Mouse (Mus musculus): ENCODE data around the gene Mical2. TPM values are rescaled to one million over a fixed set of nuclear protein-coding genes. Genes with fewer than 3 reads are reported as not detected.

Mical2 gene
- polyA plus RNA-seq, 1 experiment from 2014 or later: 2.5 TPM

DNA sequence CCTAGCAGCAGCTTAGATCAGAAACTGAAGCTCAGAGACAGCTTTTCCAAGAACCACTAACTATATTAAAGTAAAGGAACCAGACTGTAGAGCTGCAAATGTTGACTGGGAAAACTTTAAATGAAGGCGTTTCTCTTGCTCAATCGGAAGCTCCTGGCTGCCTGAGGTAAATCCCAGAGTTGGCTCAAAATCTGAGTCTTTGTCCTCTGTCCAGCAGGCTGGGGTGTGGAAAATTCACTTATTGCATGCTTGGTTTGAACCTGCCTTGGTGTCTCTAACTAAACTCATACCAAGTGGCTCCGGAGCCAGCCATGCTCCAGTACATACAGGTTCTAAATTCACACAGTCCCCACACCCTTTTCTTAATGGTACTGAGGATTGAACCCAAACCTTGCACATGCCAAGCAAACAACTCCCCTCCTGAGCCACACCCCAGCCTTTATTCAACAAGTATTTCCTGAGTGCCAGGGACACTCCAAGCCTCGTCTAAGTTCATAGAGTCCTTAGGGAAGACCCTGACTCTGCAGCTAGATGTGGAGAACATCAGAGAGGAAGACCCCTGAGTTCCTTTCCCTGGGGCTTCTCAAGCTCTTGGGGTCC is 20.3 kb downstream of the Mical2 start:
- ATAC-seq (replicated peaks; ENCODE audit: insufficient number of reproducible peaks, low FRiP score, low TSS enrichment, low read depth): no peak
- no peaks in the 10 kb centered on the region for H3K27me3 ChIP-seq (ENCODE audit: control insufficient read depth, insufficient read depth, low read length)
- no peak overlapping the region for H3K4me3 ChIP-seq (ENCODE audit: low read depth, low read length)
- WGBS: 85% methylated on average over 4 of the region's 4 CpGs
- H3K36me3 ChIP-seq (replicated peaks; ENCODE audit: control insufficient read depth, insufficient read depth, low read depth, low read length): no peaks in the 10 kb centered on the region
- no peak for DNase-seq (ENCODE audit: low spot score)
- H3K4me1 ChIP-seq (ENCODE audit: control insufficient read depth, insufficient read depth, low read length): no peaks in the 10 kb centered on the region
- H3K9ac ChIP-seq (replicated peaks; ENCODE audit: low read length): no peak overlapping the region
- H3K27ac ChIP-seq (replicated peaks; ENCODE audit: low read depth, low read length): no peak overlapping the region
- H3K4me2 ChIP-seq (ENCODE audit: low read depth, low read length): no peak overlapping the region
- H3K9me3 ChIP-seq (replicated peaks; ENCODE audit: control insufficient read depth, low read length): no peaks in the 10 kb centered on the region

DNA sequence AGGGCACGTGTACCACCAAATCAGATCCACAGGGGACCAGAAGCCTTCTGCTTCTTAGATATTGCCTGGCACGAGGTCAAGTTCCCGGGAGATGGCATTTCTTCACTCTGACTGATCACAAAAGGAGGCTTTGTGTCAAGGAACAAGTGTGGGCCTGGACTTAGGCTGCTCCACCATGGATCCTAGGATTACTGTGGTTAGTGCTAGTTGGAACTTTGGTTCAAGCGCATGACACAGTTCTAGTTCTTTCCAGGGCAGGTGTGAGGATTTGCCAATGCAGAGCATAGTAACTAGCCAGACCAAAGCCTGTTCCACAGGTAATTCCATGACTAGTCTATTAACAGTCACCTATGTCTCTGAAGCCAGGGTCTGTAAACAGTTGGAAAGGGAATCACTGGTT is 20.8 kb downstream of the Mical2 start:
- DNase-seq (ENCODE audit: low spot score) (no peak), ATAC-seq (replicated peaks; ENCODE audit: insufficient number of reproducible peaks, low FRiP score, low TSS enrichment, low read depth) (no peak)
- no peak overlapping the region for H3K27ac ChIP-seq (replicated peaks; ENCODE audit: low read depth, low read length)
- no peaks in the 10 kb centered on the region for H3K27me3 ChIP-seq (ENCODE audit: control insufficient read depth, insufficient read depth, low read length)
- no peak overlapping the region for H3K4me3 ChIP-seq (ENCODE audit: low read depth, low read length)
- H3K9ac ChIP-seq (replicated peaks; ENCODE audit: low read length): no peak overlapping the region
- no peak overlapping the region for H3K4me2 ChIP-seq (ENCODE audit: low read depth, low read length)
- no peaks in the 10 kb centered on the region for H3K4me1 ChIP-seq (ENCODE audit: control insufficient read depth, insufficient read depth, low read length)
- 72% methylated on average over 4 of the region's 4 CpGs for WGBS
- H3K9me3 ChIP-seq (replicated peaks; ENCODE audit: control insufficient read depth, low read length): no peaks in the 10 kb centered on the region
- H3K36me3 ChIP-seq (replicated peaks; ENCODE audit: control insufficient read depth, insufficient read depth, low read depth, low read length): no peaks in the 10 kb centered on the region

DNA sequence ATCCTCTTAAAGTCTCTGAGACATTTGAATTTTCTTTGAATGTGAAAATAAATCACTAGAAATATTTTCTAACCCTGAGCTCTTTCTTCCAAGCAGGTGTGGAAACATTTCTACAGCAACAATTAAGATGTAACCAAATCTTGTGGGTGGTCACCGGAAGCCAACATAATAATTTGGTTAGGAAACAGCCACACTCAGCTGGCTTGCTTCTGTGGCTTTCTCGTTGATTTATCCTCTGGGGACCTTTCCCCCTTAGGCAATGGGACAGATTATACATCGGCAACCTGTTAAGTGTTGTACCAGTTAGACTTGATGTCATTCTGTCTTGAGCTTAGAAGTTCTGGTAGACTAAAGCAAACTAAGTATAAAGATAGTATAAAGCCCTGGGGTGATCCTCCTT is 22.2 kb downstream of the Mical2 start:
- DNase-seq (ENCODE audit: low spot score) (no peak), ATAC-seq (replicated peaks; ENCODE audit: insufficient number of reproducible peaks, low FRiP score, low TSS enrichment, low read depth) (no peak)
- Histone ChIP-seq H3K4me2 (ENCODE audit: low read depth, low read length) (no peak overlapping the region), H3K9ac (replicated peaks; ENCODE audit: low read length) (no peak overlapping the region), H3K27me3 (ENCODE audit: control insufficient read depth, insufficient read depth, low read length) (no peaks in the 10 kb centered on the region), H3K4me1 (ENCODE audit: control insufficient read depth, insufficient read depth, low read length) (no peaks in the 10 kb centered on the region), H3K9me3 (replicated peaks; ENCODE audit: control insufficient read depth, low read length) (no peaks in the 10 kb centered on the region), H3K36me3 (replicated peaks; ENCODE audit: control insufficient read depth, insufficient read depth, low read depth, low read length) (no peaks in the 10 kb centered on the region), H3K27ac (replicated peaks; ENCODE audit: low read depth, low read length) (no peak overlapping the region), H3K4me3 (ENCODE audit: low read depth, low read length) (no peak overlapping the region)
- 42% methylated on average over 3 of the region's 3 CpGs for WGBS

DNA sequence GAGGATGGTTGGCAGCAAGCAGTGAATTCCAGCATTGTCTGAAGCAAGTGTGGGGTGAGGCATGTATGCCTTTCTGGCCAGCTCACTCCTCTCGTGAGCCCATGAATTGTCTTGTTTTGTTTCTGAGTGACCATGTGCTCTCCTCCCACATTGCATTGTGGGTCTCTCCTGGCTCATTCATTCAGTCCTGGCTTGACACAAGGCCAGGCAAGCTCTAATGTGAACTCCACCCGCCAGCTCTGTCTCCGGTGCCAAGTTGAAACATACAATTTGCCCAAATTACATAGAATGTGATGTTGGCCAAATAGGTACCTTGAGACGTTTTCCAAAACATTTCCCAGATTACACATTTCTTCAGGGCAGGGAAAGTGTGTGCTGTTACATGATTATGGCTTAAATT is 23.8 kb downstream of the Mical2 start:
- no peaks in the 10 kb centered on the region for H3K4me1 ChIP-seq (ENCODE audit: control insufficient read depth, insufficient read depth, low read length)
- no peak overlapping the region for H3K4me2 ChIP-seq (ENCODE audit: low read depth, low read length)
- no peak for ATAC-seq (replicated peaks; ENCODE audit: insufficient number of reproducible peaks, low FRiP score, low TSS enrichment, low read depth)
- H3K9me3 ChIP-seq (replicated peaks; ENCODE audit: control insufficient read depth, low read length): no peaks in the 10 kb centered on the region
- H3K9ac ChIP-seq (replicated peaks; ENCODE audit: low read length): no peak overlapping the region
- no peaks in the 10 kb centered on the region for H3K36me3 ChIP-seq (replicated peaks; ENCODE audit: control insufficient read depth, insufficient read depth, low read depth, low read length)
- WGBS: 81% methylated on average over 4 of the region's 4 CpGs
- H3K27me3 ChIP-seq (ENCODE audit: control insufficient read depth, insufficient read depth, low read length): no peaks in the 10 kb centered on the region
- no peak overlapping the region for H3K27ac ChIP-seq (replicated peaks; ENCODE audit: low read depth, low read length)
- no peak for DNase-seq (ENCODE audit: low spot score)
- no peak overlapping the region for H3K4me3 ChIP-seq (ENCODE audit: low read depth, low read length)

DNA sequence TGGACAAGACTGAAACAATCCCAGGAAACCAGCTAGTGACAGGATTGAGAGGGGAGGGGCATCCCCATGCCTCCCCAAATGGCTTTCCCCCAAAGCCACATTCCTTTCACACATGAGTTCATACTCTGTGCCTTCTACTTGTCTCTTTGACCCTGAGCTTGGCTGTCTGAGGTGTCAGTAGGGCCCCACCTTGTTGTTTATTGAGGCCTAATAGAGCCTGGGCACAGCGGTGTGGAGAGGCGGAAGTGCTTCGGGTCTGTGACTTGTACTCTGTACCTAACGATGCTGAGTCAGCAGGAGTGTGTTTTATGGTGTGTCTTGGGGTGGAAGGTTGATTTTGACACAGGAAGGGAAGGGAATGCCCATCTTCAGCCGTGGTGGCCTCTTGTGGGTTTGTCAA is 26.4 kb downstream of the Mical2 start:
- Histone ChIP-seq H3K4me3 (ENCODE audit: low read depth, low read length) (no peak overlapping the region), H3K4me1 (ENCODE audit: control insufficient read depth, insufficient read depth, low read length) (no peaks in the 10 kb centered on the region), H3K27ac (replicated peaks; ENCODE audit: low read depth, low read length) (no peak overlapping the region), H3K27me3 (ENCODE audit: control insufficient read depth, insufficient read depth, low read length) (no peaks in the 10 kb centered on the region), H3K9me3 (replicated peaks; ENCODE audit: control insufficient read depth, low read length) (no peaks in the 10 kb centered on the region), H3K9ac (replicated peaks; ENCODE audit: low read length) (no peak overlapping the region), H3K4me2 (ENCODE audit: low read depth, low read length) (no peak overlapping the region), H3K36me3 (replicated peaks; ENCODE audit: control insufficient read depth, insufficient read depth, low read depth, low read length) (no peaks in the 10 kb centered on the region)
- ATAC-seq (replicated peaks; ENCODE audit: insufficient number of reproducible peaks, low FRiP score, low TSS enrichment, low read depth) (no peak), DNase-seq (ENCODE audit: low spot score) (no peak)
- WGBS: 83% methylated on average over 5 of the region's 5 CpGs

DNA sequence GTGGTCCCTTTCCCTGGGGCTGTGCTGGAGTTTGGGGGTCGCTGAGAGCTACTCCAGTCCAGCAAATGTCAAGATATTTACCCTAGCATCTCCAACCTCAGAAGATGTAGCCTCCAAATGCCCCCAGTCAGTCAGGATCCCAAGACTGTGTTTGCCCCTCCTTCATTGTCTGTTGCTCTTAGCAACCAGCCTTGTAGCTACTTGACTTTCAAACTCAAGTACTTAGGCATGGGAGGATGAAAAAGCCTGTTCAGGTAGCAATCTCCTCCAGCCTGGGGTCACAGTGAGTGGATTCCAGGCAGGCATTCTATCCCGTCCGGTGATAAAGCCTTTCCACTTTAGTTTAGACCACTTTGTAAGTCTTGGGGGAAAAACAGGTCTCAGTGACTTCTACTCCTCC is 28.6 kb downstream of the Mical2 start:
- no peak overlapping the region for H3K9ac ChIP-seq (replicated peaks; ENCODE audit: low read length)
- no peak for DNase-seq (ENCODE audit: low spot score)
- H3K4me3 ChIP-seq (ENCODE audit: low read depth, low read length): no peak overlapping the region
- no peak overlapping the region for H3K4me2 ChIP-seq (ENCODE audit: low read depth, low read length)
- H3K9me3 ChIP-seq (replicated peaks; ENCODE audit: control insufficient read depth, low read length): no peaks in the 10 kb centered on the region
- H3K27ac ChIP-seq (replicated peaks; ENCODE audit: low read depth, low read length): no peak overlapping the region
- H3K27me3 ChIP-seq (ENCODE audit: control insufficient read depth, insufficient read depth, low read length): no peaks in the 10 kb centered on the region
- H3K4me1 ChIP-seq (ENCODE audit: control insufficient read depth, insufficient read depth, low read length): no peaks in the 10 kb centered on the region
- WGBS: 83% methylated on average over 3 of the region's 3 CpGs
- no peak for ATAC-seq (replicated peaks; ENCODE audit: insufficient number of reproducible peaks, low FRiP score, low TSS enrichment, low read depth)
- no peaks in the 10 kb centered on the region for H3K36me3 ChIP-seq (replicated peaks; ENCODE audit: control insufficient read depth, insufficient read depth, low read depth, low read length)

DNA sequence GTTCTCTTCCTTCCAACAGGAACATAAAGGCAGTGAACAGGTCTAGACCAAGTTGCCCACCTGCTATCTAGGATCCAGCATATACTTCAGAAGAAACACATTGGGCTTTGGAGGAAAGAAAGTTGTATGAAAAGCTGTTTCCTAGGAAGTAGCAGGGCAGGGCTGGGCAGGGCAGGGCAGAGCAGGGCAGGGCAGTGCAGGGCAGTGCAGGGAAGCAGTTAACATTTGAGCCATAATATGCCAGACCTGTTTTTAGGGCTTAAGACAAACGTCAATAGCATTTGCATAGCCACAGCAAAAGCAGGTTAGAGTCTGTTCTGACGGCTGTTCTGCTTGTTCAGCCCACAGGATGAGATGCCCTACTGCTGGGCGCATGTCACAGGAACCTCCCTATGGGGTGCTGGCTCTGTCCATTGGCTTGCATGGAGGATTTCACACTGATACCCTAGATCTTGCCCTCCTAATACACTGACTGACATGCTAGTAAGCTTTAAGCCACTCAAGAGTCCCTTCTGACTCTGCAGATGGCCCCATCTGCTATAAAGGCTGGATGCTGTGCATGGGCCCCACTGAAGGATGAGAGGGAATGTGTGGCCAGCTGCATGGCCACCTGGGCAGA is 29.7 kb downstream of the Mical2 start:
- H3K27me3 ChIP-seq (ENCODE audit: control insufficient read depth, insufficient read depth, low read length): no peaks in the 10 kb centered on the region
- no peak overlapping the region for H3K9ac ChIP-seq (replicated peaks; ENCODE audit: low read length)
- H3K4me3 ChIP-seq (ENCODE audit: low read depth, low read length): no peak overlapping the region
- no peaks in the 10 kb centered on the region for H3K9me3 ChIP-seq (replicated peaks; ENCODE audit: control insufficient read depth, low read length)
- H3K27ac ChIP-seq (replicated peaks; ENCODE audit: low read depth, low read length): no peak overlapping the region
- no peak for DNase-seq (ENCODE audit: low spot score)
- no peaks in the 10 kb centered on the region for H3K4me1 ChIP-seq (ENCODE audit: control insufficient read depth, insufficient read depth, low read length)
- ATAC-seq (replicated peaks; ENCODE audit: insufficient number of reproducible peaks, low FRiP score, low TSS enrichment, low read depth): no peak
- H3K4me2 ChIP-seq (ENCODE audit: low read depth, low read length): no peak overlapping the region
- WGBS: 54% methylated on average over 3 of the region's 3 CpGs
- no peaks in the 10 kb centered on the region for H3K36me3 ChIP-seq (replicated peaks; ENCODE audit: control insufficient read depth, insufficient read depth, low read depth, low read length)

DNA sequence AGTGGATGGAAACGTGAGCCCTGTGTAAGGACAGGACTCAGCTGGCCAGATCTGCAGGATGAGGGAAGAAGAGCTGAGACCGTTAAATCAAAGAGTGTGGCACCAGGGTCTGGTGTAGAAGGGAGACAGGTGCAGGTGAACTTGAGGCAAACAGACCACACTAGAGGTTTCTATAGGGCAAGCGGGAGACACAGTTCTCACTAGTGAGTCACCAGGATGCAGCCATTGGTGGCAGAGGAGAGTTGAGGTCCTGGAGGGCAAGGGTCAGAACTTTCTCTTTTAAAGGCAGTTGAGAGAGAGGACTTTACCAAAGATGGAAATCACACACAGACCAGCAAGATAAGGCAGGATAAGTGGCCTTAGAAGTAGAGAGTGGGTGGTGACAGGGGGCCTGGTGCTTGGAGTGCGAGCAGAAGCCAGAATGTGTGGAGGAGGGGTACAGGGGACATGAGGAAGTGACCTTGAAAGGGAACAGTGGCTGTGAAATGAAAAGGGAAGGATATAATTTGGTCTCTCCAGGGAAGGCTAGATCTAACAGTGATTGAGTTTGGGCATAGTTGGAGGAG is 32.8 kb downstream of the Mical2 start:
- WGBS: 73% methylated on average over 4 of the region's 4 CpGs
- Histone ChIP-seq H3K4me1 (ENCODE audit: control insufficient read depth, insufficient read depth, low read length) (no peaks in the 10 kb centered on the region), H3K9ac (replicated peaks; ENCODE audit: low read length) (no peak overlapping the region)

More for the DNA sequence above, 32.8 kb downstream of the Mical2 start:
- ATAC-seq (replicated peaks; ENCODE audit: insufficient number of reproducible peaks, low FRiP score, low TSS enrichment, low read depth): no peak
- DNase-seq (ENCODE audit: low spot score): no peak
- Histone ChIP-seq H3K4me2 (ENCODE audit: low read depth, low read length) (no peak overlapping the region), H3K27me3 (ENCODE audit: control insufficient read depth, insufficient read depth, low read length) (no peaks in the 10 kb centered on the region), H3K4me3 (ENCODE audit: low read depth, low read length) (no peak overlapping the region), H3K27ac (replicated peaks; ENCODE audit: low read depth, low read length) (no peak overlapping the region), H3K36me3 (replicated peaks; ENCODE audit: control insufficient read depth, insufficient read depth, low read depth, low read length) (no peaks in the 10 kb centered on the region), H3K9me3 (replicated peaks; ENCODE audit: control insufficient read depth, low read length) (no peaks in the 10 kb centered on the region)

Data from embryonic facial prominence, embryonic 11.5 days (tissue).